Mouse (Mus musculus) midbrain, embryonic 13.5 days (tissue): ENCODE data around the gene Atf7ip. TPM values are rescaled to one million over a fixed set of nuclear protein-coding genes. Genes with fewer than 3 reads are reported as not detected.

Experiments
- polyA plus RNA-seq: library from polyadenylated mRNA; unstranded; fragments of >200 nt; fragmentation: Nextera tagmentation; extraction: Ambion mirVana; gene quantifications from 2 replicates; pipeline ENCODE4 v1.2.1, GENCODE M21; 2015

The Atf7ip gene
- polyA plus RNA-seq, 1 experiment from 2014 or later: 49.9 TPM

Other genes starting within 250 kb of the Atf7ip start
- not detected in 2 replicates for gene Gm8994, start 178.6 kb upstream of the Atf7ip start, polyA plus RNA-seq
- not detected in 2 replicates for gene E330021D16Rik, start 90.6 kb upstream of the Atf7ip start, polyA plus RNA-seq
- gene Plbd1, start 155.8 kb downstream of the Atf7ip start, polyA plus RNA-seq: 0.24 and 0.47 TPM in 2 replicates